In the genomic region with DNA sequence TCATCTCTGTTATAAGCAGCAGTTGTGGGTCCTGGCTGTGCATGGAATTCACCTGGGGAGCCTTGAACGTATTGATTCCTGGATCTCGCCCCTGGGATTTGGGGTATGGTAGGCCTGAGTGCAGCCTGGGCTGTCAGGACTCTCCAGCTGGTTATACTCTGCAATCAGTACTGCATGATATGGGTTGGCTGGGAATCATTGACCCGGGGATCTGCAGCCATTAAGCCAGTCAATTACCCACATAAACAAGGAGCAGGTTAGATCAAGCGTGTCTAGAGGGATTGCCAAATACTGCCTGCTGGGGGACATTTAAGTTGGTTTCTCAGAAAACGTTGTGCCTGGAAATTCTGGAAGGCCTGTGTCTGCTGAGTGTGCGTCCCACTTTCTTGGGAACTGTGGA, we compare ENCODE assay signal across 9 mouse cellular contexts. TPM values are rescaled to one million over a fixed set of nuclear protein-coding genes. Genes with fewer than 3 reads are reported as not detected.
DNase-seq lines count a peak whose midpoint lies in the region; TF ChIP-seq lines count a peak whose summit lies in the region.
"Had no signal": no experiment of that assay in that cellular context is flagged by ENCODE, and none has a peak within 500 bp of the region (broad histone marks: within the 10 kb centered on the region; RNA-seq: fewer than 3 reads in every experiment).

No protein-coding gene starts in this region.

- no peak overlapping the region for H3K4me3 ChIP-seq in embryonic fibroblast, embryonic 13.5 days (ENCODE audit: insufficient read depth, low read length)
- H3K4me3 ChIP-seq: embryonic facial prominence, embryonic 15.5 days had no signal

- no peak for TF ChIP-seq POLR2A in brain, embryonic 14.5 days (IDR thresholded peaks at IDR 0.05; ENCODE audit: borderline replicate concordance, extremely low read depth, insufficient read depth, insufficient read length, poor library complexity, severe bottlenecking)
- TF ChIP-seq POLR2A in embryonic fibroblast, embryonic 13.5 days (IDR thresholded peaks at IDR 0.05; ENCODE audit: low read depth, low read length), result no peak

- DNase-seq in kidney, adult 18-20 months, result peak; percentile 16
- DNase-seq in kidney, adult 9 months, result no peak
- DNase-seq in brain, embryonic 14.5 days (ENCODE audit: low read depth), result peak; percentile 3
- DNase-seq in mesoderm, embryonic 11.5 days (ENCODE audit: low read depth, low spot score), result peak; percentile 32
- DNase-seq in adrenal gland, postnatal 36 days, result no peak
- no peak for DNase-seq in left cerebral cortex, adult 18-20 months (ENCODE audit: low spot score in 2 of 2)

- H3K4me1 ChIP-seq in embryonic fibroblast, embryonic 13.5 days (ENCODE audit: control insufficient read depth, insufficient read depth, low read length), result peaks cover 35% of the 10 kb centered on the region

- no peak for TF ChIP-seq CTCF in brain, embryonic 14.5 days (IDR thresholded peaks at IDR 0.05; ENCODE audit: borderline replicate concordance, extremely low read depth, insufficient read depth, insufficient read length)
- no peak for TF ChIP-seq CTCF in embryonic fibroblast, embryonic 13.5 days (IDR thresholded peaks at IDR 0.05; ENCODE audit: borderline replicate concordance, insufficient read depth, low read length)

- peak overlapping the region; percentile 94 for H3K27ac ChIP-seq in embryonic fibroblast, embryonic 13.5 days (ENCODE audit: insufficient read depth, low read length)
- H3K27ac ChIP-seq: embryonic facial prominence, embryonic 15.5 days had no signal

RNA-seq across cellular contexts. Expression of gene Il1r1, which starts 11.8 kb away (rescaled TPM):
- polyA plus RNA-seq in brain, embryonic 14.5 days (2012; rRNA removed), result 0.54 and 0.72 TPM in 2 replicates
- polyA plus RNA-seq in embryonic fibroblast, embryonic 13.5 days (2011; ENCODE audit: insufficient read length, low read depth, missing spikeins), result 45.8 and 72.2 TPM in 2 replicates
- 1 to 10 TPM; 4.5 TPM for total RNA-seq in adrenal gland, postnatal 36 days (2021)
- total RNA-seq in left cerebral cortex, adult 18-20 months (2021), result 1 to 10 TPM; 2.0 to 2.8 TPM
- total RNA-seq: CH12.LX had no signal

Comparison
In these comparisons a context has a peak if more than half of its experiments do, and no peak if none do; other contexts are left out.
1. DNase-seq: peak in kidney, adult 18-20 months (single experiment), brain, embryonic 14.5 days (single experiment) and mesoderm, embryonic 11.5 days (single experiment); none in kidney, adult 9 months (single experiment), adrenal gland, postnatal 36 days (0 of 2) and left cerebral cortex, adult 18-20 months (0 of 2).